Mouse (Mus musculus): ENCODE results near the gene Fsd2.

DNA sequence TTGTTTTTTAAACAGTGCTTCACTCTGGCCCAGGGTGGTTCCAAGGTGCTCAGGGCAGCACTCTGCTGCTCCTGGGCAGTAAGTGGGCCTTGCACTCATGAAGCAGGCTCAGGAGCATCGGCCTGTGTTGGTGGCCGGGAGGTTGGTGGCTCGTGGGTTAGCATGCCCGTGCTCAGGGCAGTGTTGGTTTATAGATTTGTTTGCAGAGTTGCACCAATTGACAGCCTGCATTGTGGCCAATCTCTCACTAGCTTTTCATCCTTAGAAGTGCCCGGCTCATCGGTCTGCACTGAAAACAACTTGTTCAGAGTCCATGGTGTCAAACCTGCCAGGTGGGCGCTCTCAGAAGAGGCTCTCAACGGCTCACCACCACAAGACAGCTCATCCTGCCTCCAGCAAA is 26.6 kb upstream of the Fsd2 start:
- TF ChIP-seq CTCF (IDR thresholded peaks at IDR 0.05; ENCODE audit: low read depth, low read length) (no peak), TAL1 (conservative IDR thresholded peaks at IDR 0.05; ENCODE audit: low read depth, low read length) (no peak), POLR2AphosphoS5 (IDR thresholded peaks at IDR 0.05; ENCODE audit: insufficient replicate concordance, low read depth, low read length) (no peak), GATA1 (IDR thresholded peaks at IDR 0.05; ENCODE audit: borderline replicate concordance, low read length) (no peak), GATA2 (IDR thresholded peaks at IDR 0.05; ENCODE audit: borderline replicate concordance, low read depth, low read length) (no peak)

Measured in G1E (cell line).